Mouse (Mus musculus): ENCODE data around the gene Grb14. TPM values are rescaled to one million over a fixed set of nuclear protein-coding genes. Genes with fewer than 3 reads are reported as not detected.

The Grb14 gene
- total and polyA plus RNA-seq, 3 experiments: 0.61 to 0.85 (median 0.74) TPM

DNA sequence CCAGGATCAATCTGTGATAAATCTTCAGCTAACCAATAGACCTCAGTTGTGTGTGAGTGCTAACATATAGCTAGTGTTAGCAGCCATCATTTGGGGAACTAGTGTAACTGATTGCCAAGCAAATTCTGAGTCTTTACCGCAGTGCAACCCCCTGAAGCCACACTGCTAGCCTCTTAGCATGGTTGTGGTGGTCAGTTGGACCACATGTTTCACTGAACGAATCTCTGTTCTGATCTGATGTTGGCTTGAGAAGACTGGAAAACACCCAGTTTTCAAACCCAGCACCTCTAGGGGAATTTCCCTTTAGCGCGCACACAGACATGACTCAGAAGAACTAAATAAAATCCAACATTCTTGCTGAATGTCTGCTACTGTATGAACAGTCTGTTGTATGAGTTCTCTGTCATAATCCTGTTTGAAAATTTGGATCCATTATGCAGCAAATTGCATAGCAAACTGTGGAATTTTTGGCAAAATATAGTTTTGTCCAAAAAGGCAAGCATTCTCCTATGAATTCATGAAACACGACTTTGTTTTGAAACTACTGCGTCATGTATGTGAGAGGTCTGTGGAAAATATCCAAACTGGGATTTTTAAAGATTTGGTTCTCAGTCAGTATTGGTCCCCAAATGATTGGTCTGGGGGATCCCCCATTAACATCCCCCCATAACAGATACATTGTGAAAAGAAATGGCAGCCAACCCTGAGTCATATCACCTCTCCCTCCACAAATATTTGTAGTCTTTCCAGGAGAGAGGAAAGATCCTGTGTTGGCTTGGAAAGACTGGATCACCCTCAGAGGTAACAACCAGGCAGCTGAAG lies 27.6 kb upstream of the Grb14 start:
- dilution Hi-C loops (cut with MboI; ENCODE audit: extremely low pct_ligation_motif_present, extremely low pct_unique_long_range_greater_than_20kb, low sequenced_read_pairs): no loop called here
- Histone ChIP-seq H3K79me2 (replicated peaks; ENCODE audit: control insufficient read depth, extremely low read depth, insufficient read depth, poor library complexity, severe bottlenecking) (no peaks in the 10 kb centered on the region), H3K36me3 (replicated peaks in 1 of 2; ENCODE audit: control insufficient read depth in 1 of 2, insufficient read depth in 1 of 2, low read length in 1 of 2) (no peaks in the 10 kb centered on the region), H3K9me3 (replicated peaks; ENCODE audit: low read length) (no peaks in the 10 kb centered on the region), H3K9ac (ENCODE audit: insufficient read depth, low read depth) (no peak overlapping the region), H3K4me1 (ENCODE audit: control insufficient read depth in 1 of 2, insufficient read depth in 2 of 2) (peaks cover 0 to 17% of the 10 kb centered on the region in 2 experiments; a peak in 2 of 4 replicates), H3K4me3 (replicated peaks in 1 of 3; ENCODE audit: low read depth in 2 of 3, low read length in 2 of 3, poor library complexity in 1 of 3) (no peak overlapping the region), H3K27ac (ENCODE audit: insufficient read depth, low read depth) (peak overlapping the region; percentile 29; the same call in 1 of the 2 replicates), H3K27me3 (replicated peaks) (no peaks in the 10 kb centered on the region), H3K4me2 (ENCODE audit: insufficient read depth, low read depth, poor library complexity, severe bottlenecking) (peak overlapping the region; percentile 74)
- peak; percentile 62; the same call in 1 of the 2 replicates for TF ChIP-seq CHD1 (IDR thresholded peaks at IDR 0.05; ENCODE audit: low read depth, low read length)
- peak; percentile 77 for TF ChIP-seq EP300 (IDR thresholded peaks at IDR 0.05; ENCODE audit: low read length)
- peak; percentile 85 for TF ChIP-seq IRF4 (IDR thresholded peaks at IDR 0.05; ENCODE audit: low read depth, low read length)
- TF ChIP-seq POLR2A (IDR thresholded peaks at IDR 0.05; ENCODE audit: low read depth, low read length): no peak
- TF ChIP-seq HCFC1 (IDR thresholded peaks at IDR 0.05; ENCODE audit: low read depth, low read length): no peak
- no peak for TF ChIP-seq TBP (conservative IDR thresholded peaks at IDR 0.05; ENCODE audit: low read depth, low read length)
- no peak for TF ChIP-seq KAT2A (IDR thresholded peaks at IDR 0.05; ENCODE audit: insufficient replicate concordance, low read length)
- peak; percentile 59 for TF ChIP-seq MAX (IDR thresholded peaks at IDR 0.05; ENCODE audit: low read length)
- TF ChIP-seq NRF1 (IDR thresholded peaks at IDR 0.05; ENCODE audit: low read depth, low read length): no peak
- TF ChIP-seq GABPA (IDR thresholded peaks at IDR 0.05; ENCODE audit: insufficient replicate concordance, low read depth, low read length): no peak
- peak; percentile 51 for TF ChIP-seq MXI1 (IDR thresholded peaks at IDR 0.05; ENCODE audit: low read depth, low read length)
- TF ChIP-seq BHLHE40 (IDR thresholded peaks at IDR 0.05; ENCODE audit: low read depth, low read length): peak; percentile 42
- TF ChIP-seq PAX5 (IDR thresholded peaks at IDR 0.05; ENCODE audit: low read length): no peak
- TF ChIP-seq JUN (IDR thresholded peaks at IDR 0.05; ENCODE audit: insufficient read depth, low read depth, low read length): no peak; the same call in 1 of the 2 replicates
- peak; percentile 68; the same call in 1 of the 2 replicates for TF ChIP-seq MEF2A (IDR thresholded peaks at IDR 0.05; ENCODE audit: borderline replicate concordance, low read depth, low read length)
- peak; percentile 47; the same call in 1 of the 2 replicates for TF ChIP-seq CHD2 (IDR thresholded peaks at IDR 0.05; ENCODE audit: low read length)
- 0 out of 2 replicates have a peak, but pooled peaks have one; percentile 22 for TF ChIP-seq SIN3A (IDR thresholded peaks at IDR 0.05; ENCODE audit: low read length)
- TF ChIP-seq ETS1 (conservative IDR thresholded peaks at IDR 0.05; ENCODE audit: low read depth, low read length): peak; percentile 43
- TF ChIP-seq MYC (IDR thresholded peaks at IDR 0.05; ENCODE audit: low read depth, low read length): peak; percentile 91
- peak; percentile 31; the same call in 1 of the 2 replicates for TF ChIP-seq MAFK (IDR thresholded peaks at IDR 0.05; ENCODE audit: insufficient replicate concordance, low read length)
- TF ChIP-seq POLR2AphosphoS2 (IDR thresholded peaks at IDR 0.05; ENCODE audit: low read depth, low read length): no peak
- 0 out of 2 replicates have a peak, but pooled peaks have one; percentile 10 for TF ChIP-seq RCOR1 (conservative IDR thresholded peaks at IDR 0.05; ENCODE audit: low read depth, low read length)
- TF ChIP-seq MAZ (IDR thresholded peaks at IDR 0.05; ENCODE audit: low read depth, low read length): peak; percentile 67; the same call in 1 of the 2 replicates
- TF ChIP-seq TCF12 (IDR thresholded peaks at IDR 0.05; ENCODE audit: low read depth, low read length): peak; percentile 41; the same call in 1 of the 2 replicates
- TF ChIP-seq CTCF (conservative IDR thresholded peaks at IDR 0.05 in 1 of 2, IDR thresholded peaks at IDR 0.05 in 1 of 2; ENCODE audit: low read depth in 2 of 2, low read length in 2 of 2): no peak
- in situ Hi-C loops (cut with MboI; ENCODE audit: low pct_ligation_motif_present, low pct_unique_long_range_greater_than_20kb, low sequenced_read_pairs): no loop called here
- DNase-seq (ENCODE audit: extremely low read depth): peak; percentile 79
